Mouse (Mus musculus) intestine, embryonic 14.5 days (tissue): ENCODE results near the gene Pira2. TPM values are rescaled to one million over a fixed set of nuclear protein-coding genes. Genes with fewer than 3 reads are reported as not detected.

Experiments
- polyA plus RNA-seq: library from polyadenylated mRNA; unstranded; fragments of >200 nt; fragmentation: Nextera tagmentation; extraction: Ambion mirVana; gene quantifications from 2 replicates; pipeline ENCODE4 v1.2.1, GENCODE M21; 2014

The Pira2 gene
- polyA plus RNA-seq, 1 experiment from 2014 or later: 0.19 TPM

Other genes with a start within 250 kb of the Pira2 start
- gene Oscar, start 228.9 kb downstream of the Pira2 start, polyA plus RNA-seq: 0.09 and 0.16 TPM in 2 replicates
- gene Ndufa3, start 227.7 kb downstream of the Pira2 start, polyA plus RNA-seq: 577 and 640 TPM in 2 replicates
- gene Tfpt, start 215.1 kb downstream of the Pira2 start, polyA plus RNA-seq: 19.1 and 23.4 TPM in 2 replicates
- gene Prpf31, start 215.1 kb downstream of the Pira2 start, polyA plus RNA-seq: 94.8 and 109 TPM in 2 replicates
- 65.7 and 71.7 TPM in 2 replicates for gene Cnot3, start 199.8 kb downstream of the Pira2 start, polyA plus RNA-seq
- gene Leng1, start 179.2 kb downstream of the Pira2 start, polyA plus RNA-seq: 13.1 and 13.4 TPM in 2 replicates
- 60.5 and 64.1 TPM in 2 replicates for gene Tmc4, start 167.5 kb downstream of the Pira2 start, polyA plus RNA-seq
- 244 and 253 TPM in 2 replicates for gene Tsen34, start 152.2 kb downstream of the Pira2 start, polyA plus RNA-seq
- gene Mboat7, start 151.5 kb downstream of the Pira2 start, polyA plus RNA-seq: 38.7 and 43.8 TPM in 2 replicates
- 1,715 and 1,748 TPM in 2 replicates for gene Rps9, start 141.1 kb downstream of the Pira2 start, polyA plus RNA-seq
- 0.77 and 0.81 TPM in 2 replicates for gene Pirb, start 124.7 kb downstream of the Pira2 start, polyA plus RNA-seq
- not detected in 2 replicates for gene Gm15448, start 19.4 kb downstream of the Pira2 start, polyA plus RNA-seq
- gene Gm14548, start 53.1 kb upstream of the Pira2 start, polyA plus RNA-seq: 0.15 and 0.24 TPM in 2 replicates
- gene Lilra6, start 70.5 kb upstream of the Pira2 start, polyA plus RNA-seq: 0.11 and 0.13 TPM in 2 replicates
- 2.1 and 2.3 TPM in 2 replicates for gene Lair1, start 218.2 kb upstream of the Pira2 start, polyA plus RNA-seq